Mouse (Mus musculus) lung, adult 2 months (tissue): Measurements from ENCODE around the gene Polr3b.

Source experiments
- CTCF ChIP-seq: fragments of 200-500 bp; IDR thresholded peaks from 2 replicates; pipeline ENCODE4 v1.5.1; 2011; ENCODE audit warnings: mild to moderate bottlenecking, low read length, control low read depth; ENCODE audit not compliant: insufficient read depth
- POLR2A ChIP-seq: fragments of 200-500 bp; IDR thresholded peaks from 2 replicates; pipeline ENCODE4 v1.6.1; 2011; ENCODE audit warnings: low read depth, mild to moderate bottlenecking, control low read depth, low read length, borderline replicate concordance; ENCODE audit errors: extremely low read depth

DNA sequence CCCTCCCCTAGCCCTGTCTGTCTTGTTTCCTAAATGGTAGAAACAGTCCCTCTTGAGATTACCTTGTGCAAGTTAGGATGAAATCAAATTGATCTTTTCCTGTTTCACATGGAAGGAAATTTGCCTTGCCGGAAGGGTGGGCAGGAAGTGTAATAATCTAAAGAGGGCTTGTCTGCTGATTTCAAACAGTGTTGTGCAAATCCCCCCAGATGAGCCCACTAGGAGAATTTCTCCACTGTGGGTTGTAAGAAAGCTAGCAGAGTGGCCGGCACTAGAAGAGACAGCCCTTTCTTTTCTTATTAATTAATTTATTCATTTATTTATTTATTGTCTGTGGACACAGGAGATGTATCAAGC is 36.8 kb upstream of the Polr3b start:
- TF ChIP-seq CTCF (no peak), POLR2A (no peak)
